Mouse (Mus musculus): ENCODE results near the gene Tead3. TPM values are rescaled to one million over a fixed set of nuclear protein-coding genes. Genes with fewer than 3 reads are reported as not detected.
A peak's percentile ranks its signal among the peaks of the same experiment; 100 is the strongest.
"Not testable (repeated sequence)": the region's sequence is repeated elsewhere in the genome, so short reads cannot be mapped to it uniquely, and the experiment has no call there.

Tead3 gene
- polyA plus RNA-seq, 1 experiment = 18.8 TPM

DNA sequence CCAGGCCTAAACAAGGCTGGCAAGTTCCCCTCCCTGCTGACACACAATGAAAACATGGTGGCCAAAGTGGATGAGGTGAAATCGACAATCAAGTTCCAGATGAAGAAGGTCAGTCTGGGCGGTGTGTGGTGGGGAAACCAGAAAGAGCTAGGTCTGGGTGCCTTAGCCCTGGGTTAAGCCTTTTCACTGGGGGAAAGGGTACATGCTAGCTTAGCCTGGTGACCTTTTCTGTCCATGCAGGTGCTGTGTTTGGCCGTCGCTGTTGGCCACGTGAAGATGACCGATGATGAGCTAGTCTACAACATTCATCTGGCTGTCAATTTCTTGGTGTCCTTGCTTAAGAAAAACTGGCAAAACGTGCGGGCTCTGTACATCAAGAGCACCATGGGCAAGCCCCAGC is 20.0 kb downstream of the Tead3 start:
- DNase-seq (ENCODE audit: low read depth) = not testable (repeated sequence)

DNA sequence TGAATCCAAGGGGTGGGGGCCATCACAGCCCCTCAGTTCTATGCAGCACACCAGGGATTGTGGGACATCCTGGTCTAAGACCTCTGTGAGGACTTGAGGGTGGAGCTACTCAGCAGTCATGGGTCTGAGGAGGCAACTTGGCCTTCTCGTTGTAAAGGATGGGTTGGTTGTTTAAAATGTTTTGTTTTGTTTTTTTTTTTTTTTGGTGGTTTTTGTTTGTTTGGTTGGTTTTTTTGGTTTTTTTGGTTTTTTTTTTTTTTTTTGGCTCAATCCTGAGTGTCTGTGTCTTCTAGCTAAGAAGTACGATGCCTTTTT is 20.4 kb downstream of the Tead3 start:
- no peak for DNase-seq (ENCODE audit: low read depth)

GRCm38 (mm10) chr17:28329503-28330231 is 20.9 kb downstream of the Tead3 start:
- no peak for DNase-seq (ENCODE audit: low read depth)

DNA sequence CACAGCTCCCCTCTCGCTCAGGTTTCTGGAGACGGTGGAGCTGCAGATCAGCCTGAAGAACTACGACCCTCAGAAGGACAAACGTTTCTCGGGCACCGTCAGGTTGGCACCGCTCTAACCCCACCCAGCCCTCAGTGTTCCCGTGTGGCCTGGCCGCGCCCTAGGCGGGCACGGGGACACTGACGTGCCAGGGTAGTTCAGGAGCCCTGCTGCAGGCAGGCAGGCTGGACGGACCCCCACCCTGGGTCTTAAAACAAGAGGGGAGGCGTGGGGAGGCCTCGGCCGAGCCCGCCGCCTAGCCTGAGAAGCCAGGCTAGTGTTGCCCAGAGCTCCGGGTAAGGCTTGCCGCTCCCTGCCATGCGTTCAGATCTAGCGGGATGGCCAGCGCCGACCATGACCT is 21.7 kb downstream of the Tead3 start:
- DNase-seq (ENCODE audit: low read depth) = no peak

- DNase-seq (ENCODE audit: low read depth) = no peak
These were observed 22.2 kb downstream of the Tead3 start, which contains the start of gene Rpl10a for GRCm38 (mm10) chr17:28328366-28328928. Gene Rpl10a (plus strand): TSS chr17:28328471.

- peak; percentile 67 for DNase-seq (ENCODE audit: low read depth)
These were observed 22.8 kb downstream of the Tead3 start for GRCm38 (mm10) chr17:28327673-28328325.

DNA sequence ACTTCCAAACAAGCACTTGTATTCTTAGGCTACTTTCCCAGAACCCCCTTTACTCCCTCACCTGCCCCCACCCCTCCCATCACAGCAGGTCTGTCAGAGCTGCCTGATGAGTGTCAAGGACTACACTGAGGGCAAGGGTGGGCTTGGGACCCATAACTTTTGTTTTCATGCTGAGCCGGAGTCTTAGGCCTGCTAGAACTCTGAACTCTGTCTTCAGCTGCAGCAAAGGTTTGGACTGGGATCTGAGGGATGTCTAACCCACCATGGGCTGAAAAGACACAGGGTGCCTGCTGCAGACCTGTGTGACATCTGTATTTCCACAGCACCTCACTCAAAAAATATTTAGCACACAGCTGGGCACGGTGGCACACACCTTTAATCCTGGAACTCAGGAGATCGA is 23.7 kb downstream of the Tead3 start:
- no peak for DNase-seq (ENCODE audit: low read depth)

- DNase-seq (ENCODE audit: low read depth) = no peak
These were observed 24.9 kb downstream of the Tead3 start for GRCm38 (mm10) chr17:28325751-28326150.

- DNase-seq (ENCODE audit: low read depth) = not testable (repeated sequence)
These were observed 26.2 kb downstream of the Tead3 start for GRCm38 (mm10) chr17:28324416-28324815.

- DNase-seq (ENCODE audit: low read depth) = no peak
These were observed 26.8 kb downstream of the Tead3 start for GRCm38 (mm10) chr17:28323786-28324185.

GRCm38 (mm10) chr17:28321700-28322099 is 28.9 kb downstream of the Tead3 start:
- DNase-seq (ENCODE audit: low read depth) = no peak

GRCm38 (mm10) chr17:28317725-28318124 is 32.9 kb downstream of the Tead3 start:
- DNase-seq (ENCODE audit: low read depth) = no peak

DNA sequence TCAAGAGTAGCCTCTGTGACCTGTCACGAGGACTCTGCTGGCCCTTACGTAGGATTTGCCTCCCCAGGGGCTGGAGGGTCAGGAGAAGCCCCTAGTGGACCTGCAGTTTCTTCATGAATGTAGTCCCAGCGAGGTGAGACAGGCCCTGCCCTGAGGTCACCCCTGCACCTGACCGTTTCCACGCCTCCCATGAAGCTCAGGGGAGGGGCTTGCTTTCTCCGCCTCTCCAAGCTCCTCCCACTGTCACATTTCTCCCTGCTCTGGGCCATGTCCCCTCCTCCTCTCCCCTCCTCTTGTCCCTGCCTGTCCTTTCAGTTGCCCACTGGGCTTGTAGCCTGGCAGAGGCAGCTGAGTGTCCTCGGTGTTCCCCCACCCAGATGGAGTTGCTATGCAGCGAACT is 33.5 kb downstream of the Tead3 start:
- no peak for DNase-seq (ENCODE audit: low read depth)

GRCm38 (mm10) chr17:28316476-28316875 is 34.1 kb downstream of the Tead3 start:
- no peak for DNase-seq (ENCODE audit: low read depth)

DNA sequence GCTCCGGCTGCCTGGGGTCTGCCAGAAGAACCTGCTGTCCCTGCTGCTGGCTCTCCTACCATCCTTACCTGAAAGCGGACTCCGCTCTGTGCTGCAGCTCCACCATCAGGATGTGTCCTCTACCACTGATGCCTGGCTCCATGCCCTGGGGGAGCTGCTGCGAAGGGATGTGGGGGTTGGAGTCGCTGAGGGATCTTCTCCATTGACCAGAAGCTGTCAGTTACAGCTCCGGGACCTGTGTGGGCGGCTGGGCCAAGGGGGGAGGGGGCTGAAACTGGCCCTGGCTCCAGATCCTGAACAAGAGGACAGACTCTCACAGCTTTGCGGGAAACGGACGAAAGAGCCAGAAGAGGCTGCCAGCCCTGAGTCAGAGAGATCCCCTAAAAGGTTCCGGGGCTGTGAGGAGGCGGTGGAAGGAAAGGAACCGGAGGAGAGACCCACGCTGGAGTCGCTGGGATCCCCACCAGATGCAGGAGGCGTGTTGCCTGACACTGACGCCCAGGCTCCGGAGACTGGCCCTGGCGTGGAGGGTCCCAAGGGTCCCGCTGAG is 34.9 kb downstream of the Tead3 start:
- no peak for DNase-seq (ENCODE audit: low read depth)

DNA sequence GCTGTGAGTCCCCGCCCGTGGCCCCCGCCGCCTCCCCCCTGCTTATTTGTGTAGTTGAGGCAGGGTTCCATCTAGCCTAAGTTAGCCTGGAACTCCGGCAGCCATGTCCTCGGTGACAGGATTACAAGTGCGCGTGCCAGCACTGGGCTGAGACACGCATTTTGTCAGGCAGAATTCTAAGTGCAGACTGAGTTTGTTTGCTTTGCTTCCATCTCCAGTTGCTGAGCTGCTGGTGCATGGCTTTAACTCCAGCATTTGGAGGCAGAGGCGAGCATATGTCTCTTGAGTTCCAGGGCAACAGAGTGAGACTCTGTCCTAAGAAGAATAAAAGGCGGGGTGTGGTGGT is 36.8 kb downstream of the Tead3 start:
- DNase-seq (ENCODE audit: low read depth) = no peak

GRCm38 (mm10) chr17:28313212-28313879 is 37.3 kb downstream of the Tead3 start, which contains the start of gene Fance:
Gene Fance (plus strand): TSS chr17:28313519.
- DNase-seq (ENCODE audit: low read depth) = peak; percentile 85

DNA sequence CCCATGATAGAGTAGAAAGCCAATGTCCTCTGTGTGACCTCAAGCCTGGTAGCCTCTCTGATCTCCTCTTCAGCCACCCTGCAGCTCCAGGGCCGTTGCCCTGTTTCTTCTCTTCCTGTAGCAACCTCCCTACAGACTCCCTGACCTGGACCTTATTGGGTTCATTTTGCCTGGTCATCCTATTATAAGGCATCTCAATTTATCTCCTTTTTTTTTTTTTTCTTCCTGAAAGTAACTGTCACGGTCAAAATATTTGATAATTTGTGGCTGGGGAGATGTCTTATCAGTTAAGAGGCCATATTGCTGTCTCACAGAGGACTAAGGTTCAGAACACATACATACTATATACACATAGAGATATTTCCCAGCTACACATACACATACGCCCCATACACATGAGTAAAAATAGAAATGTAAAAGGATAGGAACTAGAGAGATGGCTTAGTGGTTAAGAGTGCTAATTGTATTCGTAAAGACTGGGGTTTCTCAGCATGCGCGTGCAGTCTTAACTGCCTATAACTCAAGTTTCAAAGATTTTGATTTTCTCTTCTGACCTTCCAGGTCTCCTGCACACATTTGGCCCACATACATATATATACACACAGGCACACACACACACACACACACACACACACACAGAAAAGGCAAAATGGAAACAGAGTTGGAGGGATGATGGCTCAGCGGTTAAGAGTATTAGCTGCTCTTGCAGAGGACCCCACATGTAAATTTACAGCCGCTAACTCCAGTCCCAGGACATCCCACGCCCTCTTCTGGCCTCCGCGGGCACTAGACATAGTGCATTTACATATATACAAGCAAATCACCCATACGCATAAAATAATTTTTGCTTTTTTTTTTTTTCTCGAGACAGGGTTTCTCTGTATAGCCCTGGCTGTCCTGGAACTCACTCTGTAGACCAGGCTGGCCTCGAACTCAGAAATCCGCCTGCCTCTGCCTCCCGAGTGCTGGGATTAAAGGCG is 38.1 kb downstream of the Tead3 start:
- no peak for DNase-seq (ENCODE audit: low read depth)

- DNase-seq (ENCODE audit: low read depth) = no peak
These were observed 39.1 kb downstream of the Tead3 start for GRCm38 (mm10) chr17:28311366-28312132.

GRCm38 (mm10) chr17:28310831-28311230 is 39.8 kb downstream of the Tead3 start:
- no peak for DNase-seq (ENCODE audit: low read depth)

All from gonadal fat pad, adult 2 months (tissue).